Mouse (Mus musculus): ENCODE data around the gene Gm11096. TPM values are rescaled to one million over a fixed set of nuclear protein-coding genes. Genes with fewer than 3 reads are reported as not detected.

The Gm11096 gene
- total RNA-seq, 2 experiments from 2014 or later = not detected

DNA sequence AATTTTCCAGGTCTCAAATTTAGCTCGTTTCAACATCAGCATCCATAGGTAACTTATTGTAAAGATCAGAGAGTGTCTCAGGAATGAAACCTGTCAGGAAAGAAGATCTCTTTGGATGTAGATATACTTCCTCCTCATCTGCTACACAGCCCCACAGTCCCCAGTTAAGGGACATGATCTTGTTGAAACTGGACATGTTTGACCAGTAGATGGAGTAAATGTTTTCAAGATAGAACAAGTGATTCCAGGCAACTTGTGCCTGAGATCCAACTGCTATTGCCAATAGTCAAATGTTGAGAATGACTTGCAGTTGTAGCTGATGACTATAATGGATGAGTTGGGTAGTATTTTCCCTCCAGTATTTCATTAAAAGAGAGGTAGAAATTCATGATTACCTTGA is 35.9 kb downstream of the Gm11096 start:
- intact Hi-C loops (cut with DNase I) = no loop called here
- no peak for DNase-seq (ENCODE audit: extremely low spot score in 1 of 2, low spot score in 2 of 2)

DNA sequence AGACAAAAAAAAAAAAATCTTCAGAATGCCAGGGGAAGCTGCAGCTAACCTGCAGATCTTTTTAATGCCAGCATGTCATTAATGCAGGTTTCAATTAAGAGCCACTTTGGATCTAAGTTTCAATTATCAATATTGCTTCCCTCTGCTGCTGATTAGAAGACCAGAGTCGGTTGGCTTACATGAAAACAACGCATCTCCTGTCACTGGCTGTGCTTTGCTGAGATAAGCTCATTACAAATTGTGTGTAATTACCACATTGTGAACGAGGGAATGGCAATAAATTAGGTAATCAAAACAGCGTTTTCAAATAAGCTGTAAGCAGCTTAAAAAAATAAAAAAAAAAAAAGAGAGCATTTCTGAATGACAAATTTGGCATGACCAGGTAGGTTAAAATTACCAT is 38.2 kb downstream of the Gm11096 start:
- intact Hi-C loops (cut with DNase I) = loop anchor here (10.0 kb wide), 1 partner anchor 185 kb away; no protein-coding TSS in a partner anchor
- DNase-seq (ENCODE audit: extremely low spot score in 1 of 2, low spot score in 2 of 2) = no peak

DNA sequence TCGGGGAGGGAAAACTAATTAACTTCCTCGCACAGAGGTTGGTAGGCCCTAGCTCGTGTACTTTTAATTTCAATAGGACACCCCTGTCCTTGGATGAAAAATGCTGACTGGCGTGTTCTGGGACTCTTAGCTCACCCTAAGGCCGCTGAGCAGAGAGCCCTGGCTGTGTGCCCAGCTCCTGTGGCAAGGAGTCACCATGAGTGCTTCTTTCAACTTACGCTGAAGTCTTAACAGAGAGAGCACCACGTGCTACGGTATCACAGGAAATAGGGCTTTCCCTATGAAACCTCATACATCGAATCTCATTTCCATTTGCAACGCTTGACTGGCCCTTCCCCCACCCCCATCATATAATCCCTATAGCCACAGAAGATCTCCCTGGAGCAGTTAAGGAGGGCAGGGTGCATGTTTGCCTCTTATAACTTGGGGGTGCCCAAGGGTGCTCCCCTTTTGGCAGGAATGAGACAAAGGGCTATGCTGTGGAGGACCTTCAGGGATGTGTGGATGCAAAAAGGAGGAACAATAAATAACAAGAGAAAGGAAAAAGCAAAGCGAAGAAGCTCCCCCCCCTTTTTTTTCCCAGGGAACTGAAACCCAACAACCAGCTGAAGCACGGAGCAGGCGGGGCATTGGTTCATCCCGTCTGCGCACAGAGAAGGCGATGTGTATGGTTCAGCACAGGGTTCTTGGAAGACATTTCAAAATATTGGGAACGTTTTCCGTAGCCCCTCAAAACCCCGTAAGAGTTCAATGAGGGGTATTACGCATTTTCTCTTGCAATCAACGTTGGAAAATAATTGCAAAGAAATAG is 39.0 kb downstream of the Gm11096 start:
- DNase-seq (ENCODE audit: extremely low spot score in 1 of 2, low spot score in 2 of 2) = peak; percentile 33 to 72
- intact Hi-C loops (cut with DNase I) = loop anchor here (10.0 kb wide), 1 partner anchor 184 kb away; no protein-coding TSS in a partner anchor

DNA sequence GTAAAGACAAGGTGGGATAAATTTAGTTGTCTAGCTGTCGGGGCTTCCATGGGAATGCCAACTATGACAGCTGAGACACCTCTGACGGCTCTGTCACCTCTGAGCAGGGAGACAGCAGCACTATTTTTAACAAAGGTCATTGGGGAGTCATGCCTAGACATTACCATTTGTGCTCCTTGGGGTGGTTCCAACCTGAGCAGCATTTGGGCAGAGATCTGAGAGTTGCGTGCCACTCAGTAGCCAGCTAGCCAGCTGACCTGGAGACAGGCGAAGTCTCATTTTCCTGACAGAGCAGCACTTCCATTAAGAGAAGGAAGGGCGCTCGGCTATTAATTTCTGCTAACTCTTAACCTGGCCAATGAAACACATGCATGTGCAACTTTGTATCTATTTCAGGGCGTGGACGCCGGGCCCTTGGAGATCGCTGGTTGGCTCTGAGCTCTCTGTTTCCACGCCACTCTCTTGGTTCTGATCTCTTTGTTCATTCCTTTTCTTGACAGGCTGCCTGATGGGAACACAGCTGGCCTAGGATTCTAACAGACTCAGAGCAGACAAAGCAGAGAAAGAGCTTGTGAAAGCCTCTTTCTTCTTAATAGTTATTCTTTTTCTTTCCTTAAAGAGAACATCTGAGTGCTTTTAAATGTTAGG is 40.4 kb downstream of the Gm11096 start:
- DNase-seq (ENCODE audit: extremely low spot score in 1 of 2, low spot score in 2 of 2) = no peak
- intact Hi-C loops (cut with DNase I) = loop anchor here (10.0 kb wide), 1 partner anchor 183 kb away; no protein-coding TSS in a partner anchor

DNA sequence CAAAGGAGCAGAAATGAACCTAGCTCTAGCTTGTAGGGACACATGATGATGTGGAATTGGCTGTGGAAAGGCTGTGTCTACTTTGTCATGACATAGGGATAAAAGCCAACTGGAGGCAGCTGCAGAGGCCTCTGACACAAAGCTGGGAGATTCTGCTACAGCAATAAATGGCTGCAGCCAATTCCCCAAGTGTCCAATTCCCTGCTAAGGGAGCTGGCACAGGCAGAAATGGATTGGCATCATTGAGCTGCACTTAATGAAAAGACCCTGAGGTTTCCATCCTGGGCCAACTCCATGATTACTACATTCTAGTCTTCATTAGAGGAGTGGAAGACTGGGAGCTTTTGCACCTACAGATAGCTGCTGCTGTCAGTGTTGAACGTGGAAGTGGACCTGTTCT is 44.8 kb downstream of the Gm11096 start:
- no peak for DNase-seq (ENCODE audit: extremely low spot score in 1 of 2, low spot score in 2 of 2)
- intact Hi-C loops (cut with DNase I) = loop anchor here (10.0 kb wide), 1 partner anchor 178 kb away; no protein-coding TSS in a partner anchor
